Mouse (Mus musculus) mesoderm, embryonic 11.5 days (tissue): Measurements from ENCODE around the gene Vmn1r219.
A peak's percentile ranks its signal among the peaks of the same experiment; 100 is the strongest.
"Not testable (repeated sequence)": the region's sequence is repeated elsewhere in the genome, so short reads cannot be mapped to it uniquely, and the experiment has no call there.

ENCODE experiments used
- DNase-seq: peaks from one replicate; pipeline ENCODE4 v3.0.0-alpha.2; 2012; ENCODE audit warnings: low read depth, low spot score

Vmn1r219 gene

DNA sequence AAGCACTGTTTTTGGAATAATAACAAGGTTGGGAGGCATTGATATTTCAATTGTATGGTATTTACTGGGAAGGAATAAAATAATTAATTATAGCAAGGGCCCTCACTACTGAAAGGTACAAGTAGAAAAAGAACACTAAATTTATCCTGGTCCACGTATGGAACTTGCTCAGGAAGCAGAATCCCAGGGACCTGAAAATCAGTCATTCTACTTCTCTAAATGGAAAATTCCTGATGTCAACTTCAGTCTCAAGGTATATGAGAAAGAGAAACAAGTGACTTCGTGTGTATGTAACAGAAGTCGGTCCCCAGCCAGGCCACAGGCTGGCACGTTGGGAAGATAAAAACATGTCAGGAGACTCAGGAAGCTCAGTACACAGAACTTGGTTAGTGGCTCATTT is at the start of gene Vmn1r219:
Gene Vmn1r219, plus strand, starts transcription at position 301 of the 400 bp plus-strand sequence.
- no peak for DNase-seq

DNA sequence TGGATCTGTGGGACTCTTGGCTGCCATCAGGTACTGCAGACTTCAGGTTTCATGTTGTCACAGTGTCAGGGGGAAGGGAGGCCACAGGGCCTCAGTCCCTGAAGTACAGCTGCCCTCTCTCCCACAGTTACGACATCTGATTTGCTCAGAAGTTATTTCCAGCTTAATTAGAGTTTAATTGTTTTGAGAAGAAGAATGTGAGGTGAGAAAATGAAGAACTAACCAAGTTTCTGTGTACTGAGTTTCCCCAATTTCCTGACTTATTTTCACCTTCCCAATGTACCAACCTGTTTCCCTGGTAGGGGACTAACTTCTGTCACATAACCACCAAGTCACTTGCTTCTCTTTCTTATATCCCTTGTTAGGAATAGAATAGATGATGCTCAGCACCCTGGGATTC is 41.0 kb upstream of the Vmn1r219 start, which contains the start of gene Vmn1r217:
Gene Vmn1r217, minus strand, starts transcription at position 101 of the 400 bp plus-strand sequence.
- not testable (repeated sequence) for DNase-seq

- DNase-seq = no peak
Measured at GRCm38 (mm10) chr13:23120611-23121010, 38.5 kb upstream of the Vmn1r219 start.

DNA sequence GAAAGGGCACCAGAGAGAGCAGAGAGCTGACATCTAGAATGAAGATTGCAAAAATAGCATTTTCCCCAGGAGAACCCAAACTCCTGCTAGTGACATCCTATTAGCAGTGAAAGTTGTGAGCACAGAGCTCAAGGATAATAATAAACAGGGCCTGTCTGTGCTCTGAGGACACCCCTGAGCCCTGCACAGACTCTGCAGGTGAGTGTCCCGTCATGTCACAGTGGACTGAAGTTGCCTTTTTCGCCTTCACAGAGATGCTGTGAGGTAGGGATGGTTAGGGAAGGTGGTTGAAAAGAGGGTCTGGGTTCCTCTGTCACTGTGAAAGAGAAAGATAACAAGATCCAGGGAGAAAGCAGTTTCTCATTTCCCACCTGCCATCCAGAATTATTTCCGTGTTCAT is 26.0 kb upstream of the Vmn1r219 start, which contains the start of gene Vmn1r218:
Gene Vmn1r218, plus strand, starts transcription at position 57 of the 400 bp plus-strand sequence.
- no peak for DNase-seq

- DNase-seq = no peak
Measured at GRCm38 (mm10) chr13:23133501-23133900, 25.6 kb upstream of the Vmn1r219 start.

GRCm38 (mm10) chr13:23138880-23139279 is 20.2 kb upstream of the Vmn1r219 start:
- no peak for DNase-seq

- DNase-seq = peak; percentile 12
Measured at GRCm38 (mm10) chr13:23157848-23158247, 1.3 kb upstream of the Vmn1r219 start.

DNA sequence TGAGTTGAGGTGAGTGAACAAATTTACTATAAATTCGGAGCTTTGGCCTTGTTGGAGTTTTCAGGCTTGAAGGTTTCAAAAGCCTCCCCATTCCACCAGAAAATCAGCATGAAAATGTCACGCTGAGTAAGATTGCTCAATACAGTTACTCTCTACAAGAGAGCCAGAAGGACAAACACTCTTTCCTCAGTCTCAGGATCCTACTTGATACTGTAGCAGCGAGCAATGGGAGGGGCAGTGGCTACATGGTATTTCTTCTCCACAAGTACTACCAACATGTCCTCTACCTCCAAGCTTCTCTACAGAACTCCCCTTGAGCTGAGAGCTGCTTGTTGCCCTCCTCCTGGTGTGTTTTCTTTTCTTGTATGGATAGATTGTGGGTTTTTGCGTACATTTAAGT is 7.4 kb downstream of the Vmn1r219 start:
- DNase-seq = not testable (repeated sequence)

GRCm38 (mm10) chr13:23187875-23188274 is 28.8 kb downstream of the Vmn1r219 start, which contains the start of gene Vmn1r220:
Gene Vmn1r220, minus strand, starts transcription at chr13:23187975.
- DNase-seq = no peak

DNA sequence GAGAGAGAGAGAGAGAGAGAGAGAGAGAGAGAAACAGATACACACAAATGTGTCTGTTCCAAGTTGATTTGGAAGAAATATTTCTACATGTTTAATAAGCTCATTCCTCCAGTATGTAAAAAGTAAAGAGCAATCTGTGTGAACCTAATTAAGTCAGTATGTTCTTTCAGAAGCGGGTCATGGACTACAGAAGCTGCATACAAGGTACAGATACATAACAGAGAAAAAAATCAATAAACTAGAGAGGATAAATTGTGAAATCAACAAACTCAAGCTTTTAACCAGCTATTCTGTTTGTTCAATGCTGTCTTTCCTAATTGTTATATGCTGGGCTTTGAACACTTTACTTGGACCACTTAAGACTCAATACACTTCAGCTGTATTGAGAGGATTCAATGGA is 44.8 kb downstream of the Vmn1r219 start:
- DNase-seq = not testable (repeated sequence)

- not testable (repeated sequence) for DNase-seq
Measured at GRCm38 (mm10) chr13:23213827-23214226, 54.7 kb downstream of the Vmn1r219 start, which contains the start of gene Vmn1r221. Gene Vmn1r221, plus strand, starts transcription at chr13:23214127.
